Comparison of ENCODE assay signal across 23 mouse cellular contexts in the genomic region with DNA sequence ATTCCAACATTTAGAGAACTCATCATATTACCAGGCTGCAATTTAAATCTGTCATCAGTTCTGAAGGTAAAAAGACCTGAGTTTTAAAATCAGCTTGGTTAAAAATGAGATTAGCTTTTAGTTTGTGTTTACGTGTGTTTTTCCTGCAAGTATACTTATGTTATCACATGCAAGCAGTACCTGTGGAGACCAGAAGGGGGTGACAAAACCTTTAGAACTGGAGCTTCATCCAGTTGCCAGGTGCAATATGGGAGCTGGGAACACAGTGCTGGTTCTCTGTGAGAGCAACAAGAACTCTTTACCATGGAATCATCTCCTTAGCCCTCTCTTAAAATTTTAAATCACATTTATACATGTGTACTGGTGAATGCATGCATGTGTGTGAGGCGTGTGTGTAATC. TPM values are rescaled to one million over a fixed set of nuclear protein-coding genes. Genes with fewer than 3 reads are reported as not detected.
A peak's percentile ranks its signal among the peaks of the same experiment; 100 is the strongest.
DNase-seq lines count a peak whose midpoint lies in the region; ATAC-seq and TF ChIP-seq lines count a peak whose summit lies in the region.
"Had no signal": no experiment of that assay in that cellular context is flagged by ENCODE, and none has a peak within 500 bp of the region (broad histone marks: within the 10 kb centered on the region; RNA-seq: fewer than 3 reads in every experiment).

No protein-coding gene starts in this region.

- no peaks in the 10 kb centered on the region for H3K9me3 ChIP-seq in forebrain, postnatal 0 days (ENCODE audit: low read length)
- H3K9me3 ChIP-seq: heart, embryonic 15.5 days; limb, embryonic 13.5 days; midbrain, embryonic 15.5 days; neural tube, embryonic 15.5 days had no signal

- H3K4me3 ChIP-seq in left cerebral cortex, adult 2 months = no peak overlapping the region
- H3K4me3 ChIP-seq in forebrain, postnatal 0 days (ENCODE audit: low read depth, low read length) = no peak overlapping the region
- H3K4me3 ChIP-seq: embryonic facial prominence, embryonic 10.5 days; heart, embryonic 15.5 days; hindbrain, embryonic 10.5 days; limb, embryonic 13.5 days; megakaryocyte, embryonic 14.5 days; midbrain, embryonic 15.5 days; neural tube, embryonic 15.5 days had no signal

- peak; percentile 22 for TF ChIP-seq CTCF in left cerebral cortex, adult 2 months (IDR thresholded peaks at IDR 0.05)
- no peak for TF ChIP-seq CTCF in forebrain, postnatal 0 days (IDR thresholded peaks at IDR 0.05; ENCODE audit: low read depth)

- 0 out of 2 replicates have a peak, but pooled peaks cover 6% of the 10 kb centered on the region for H3K4me1 ChIP-seq in forebrain, postnatal 0 days (ENCODE audit: insufficient read depth)

- no peak overlapping the region for H3K4me2 ChIP-seq in forebrain, postnatal 0 days (ENCODE audit: low read depth)
- H3K4me2 ChIP-seq: heart, embryonic 15.5 days; limb, embryonic 13.5 days; midbrain, embryonic 15.5 days; neural tube, embryonic 15.5 days had no signal

- no peak overlapping the region for H3K27ac ChIP-seq in left cerebral cortex, adult 2 months
- no peak overlapping the region for H3K27ac ChIP-seq in forebrain, postnatal 0 days (ENCODE audit: low read depth, low read length)
- H3K27ac ChIP-seq: embryonic facial prominence, embryonic 10.5 days; heart, embryonic 15.5 days; hindbrain, embryonic 10.5 days; limb, embryonic 13.5 days; midbrain, embryonic 15.5 days; neural tube, embryonic 15.5 days had no signal

- 95% methylated on average over 2 of the region's 2 CpGs for WGBS in forebrain, postnatal 0 days

- intact Hi-C loops in left cerebral cortex, adult 2 months (cut with DNase I) = loop anchor here (5.0 kb wide), 1 partner anchor 98 kb away; a partner anchor contains a TSS
- intact Hi-C loops in left cerebral cortex, postnatal 14 days (cut with DNase I) = no loop called here

- no peak overlapping the region for H3K9ac ChIP-seq in forebrain, postnatal 0 days
- H3K9ac ChIP-seq: heart, embryonic 15.5 days; limb, embryonic 13.5 days; midbrain, embryonic 15.5 days; neural tube, embryonic 15.5 days had no signal

- no peaks in the 10 kb centered on the region for H3K27me3 ChIP-seq in forebrain, postnatal 0 days (ENCODE audit: insufficient read depth, low read length)

- no peaks in the 10 kb centered on the region for H3K36me3 ChIP-seq in forebrain, postnatal 0 days (ENCODE audit: insufficient read depth)
- H3K36me3 ChIP-seq: embryonic facial prominence, embryonic 10.5 days; heart, embryonic 15.5 days; hindbrain, embryonic 10.5 days; limb, embryonic 13.5 days; midbrain, embryonic 15.5 days; neural tube, embryonic 15.5 days had no signal

- no peak for ATAC-seq in forebrain, postnatal 0 days
- ATAC-seq: inflammation-experienced regulatory T-cells, adult 6 months; midbrain, embryonic 15.5 days had no signal

- peak; percentile 26 to 43 for DNase-seq in cerebellum, postnatal 10 days
- no peak for DNase-seq in cerebellum, adult 18-20 months
- DNase-seq in left cerebral cortex, adult 2 months (ENCODE audit: extremely low spot score in 1 of 2, low spot score in 2 of 2) = no peak
- DNase-seq in left cerebral cortex, postnatal 14 days (ENCODE audit: low spot score in 2 of 2) = no peak
- peak; percentile 5 for DNase-seq in NIH3T3 (ENCODE audit: low read depth)
- peak; percentile 6 for DNase-seq in retina, embryonic 14.5 days (ENCODE audit: low spot score)
- no peak for DNase-seq in forebrain, postnatal 0 days
- no peak for DNase-seq in layer of hippocampus, postnatal 25 days (ENCODE audit: extremely low spot score in 1 of 2, low spot score in 1 of 2)
- DNase-seq: adrenal gland, adult 8-10 months; cerebellum, adult 11-12 months; cerebellum, postnatal 36 days; gastrocnemius, postnatal 14 days; kidney, adult 9 months; kidney, postnatal 36 days; layer of hippocampus, adult 9-11 months had no signal

RNA-seq across cellular contexts. Expression of a gene that starts 1.2 kb away (rescaled TPM):
- total RNA-seq in left cerebral cortex, adult 2 months (2021) = 10 to 100 TPM; 14.4 to 21.6 TPM
- 10 to 100 TPM in 1 of 2 experiments, 1 to 10 TPM in 1; 8.2 to 12.9 TPM for total RNA-seq in left cerebral cortex, postnatal 14 days (2021)
- 2.4 and 5.5 TPM in 2 replicates for total RNA-seq in forebrain, postnatal 0 days (2014; rRNA removed)
- 2.6 and 7.5 TPM in 2 replicates for polyA plus RNA-seq in forebrain, postnatal 0 days (2015; fragmentation: Nextera tagmentation; extraction: Ambion mirVana)
- total RNA-seq in layer of hippocampus, postnatal 25 days (2021) = 10 to 100 TPM in 1 of 2 experiments, 1 to 10 TPM in 1; 5.8 to 12.3 TPM
- total RNA-seq: gastrocnemius, postnatal 14 days had no signal

Comparison
In these comparisons a context has a peak if more than half of its experiments do, and no peak if none do; other contexts are left out.
1. DNase-seq: peak in cerebellum, postnatal 10 days (2 of 2), NIH3T3 (single experiment) and retina, embryonic 14.5 days (single experiment); none in cerebellum, adult 18-20 months (0 of 2), left cerebral cortex, adult 2 months (0 of 2), left cerebral cortex, postnatal 14 days (0 of 2), forebrain, postnatal 0 days (single experiment) and layer of hippocampus, postnatal 25 days (0 of 2).